Mouse (Mus musculus) cerebellum, adult 2 months (tissue): ENCODE data around the gene Cbr4.

Experiments used
- CTCF ChIP-seq: fragments of 200-500 bp; IDR thresholded peaks from 2 replicates; pipeline ENCODE4 v1.5.1; 2011; ENCODE audit warnings: low read depth, mild to moderate bottlenecking, control low read depth, low read length, moderate library complexity, borderline replicate concordance; ENCODE audit not compliant: insufficient read depth
- POLR2A ChIP-seq: fragments of 200-500 bp; IDR thresholded peaks from 2 replicates; pipeline ENCODE4 v1.6.1; 2011; ENCODE audit warnings: low read length, control low read depth, borderline replicate concordance; ENCODE audit not compliant: insufficient read depth

- TF ChIP-seq CTCF (no peak), POLR2A (no peak)
Measured at GRCm38 (mm10) chr8:61516745-61517501, 29.4 kb downstream of the Cbr4 start.
